Mouse (Mus musculus): ENCODE data around the gene Map3k10.

Map3k10 gene

GRCm38 (mm10) chr7:27609285-27609684, 65.1 kb downstream of the Map3k10 start:
- no peak for DNase-seq (ENCODE audit: inconsistent ontology term)

- DNase-seq (ENCODE audit: inconsistent ontology term) = no peak
Measured at GRCm38 (mm10) chr7:27608130-27608529, 66.3 kb downstream of the Map3k10 start.

DNA sequence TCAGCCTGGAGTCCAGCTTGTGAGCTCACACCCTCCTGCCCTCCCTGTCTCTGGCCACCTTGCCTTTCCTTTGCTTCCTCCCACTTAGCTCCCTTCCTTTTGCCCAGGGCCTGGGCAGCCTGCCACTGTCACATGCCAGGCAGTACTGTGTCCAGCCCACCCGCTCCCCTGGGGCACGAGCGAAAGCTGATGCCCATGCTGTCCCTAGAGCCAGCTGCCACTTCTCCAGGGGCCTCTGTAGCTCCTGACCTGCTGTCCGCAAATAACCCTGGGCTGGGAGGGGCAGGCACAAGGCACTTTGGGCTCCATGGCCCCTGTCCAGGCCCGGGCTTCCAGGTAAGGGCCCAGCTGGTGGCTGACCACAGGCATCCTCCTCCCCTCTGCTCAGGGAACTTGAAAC, 66.8 kb downstream of the Map3k10 start:
- DNase-seq (ENCODE audit: inconsistent ontology term) = peak; percentile 91

DNA sequence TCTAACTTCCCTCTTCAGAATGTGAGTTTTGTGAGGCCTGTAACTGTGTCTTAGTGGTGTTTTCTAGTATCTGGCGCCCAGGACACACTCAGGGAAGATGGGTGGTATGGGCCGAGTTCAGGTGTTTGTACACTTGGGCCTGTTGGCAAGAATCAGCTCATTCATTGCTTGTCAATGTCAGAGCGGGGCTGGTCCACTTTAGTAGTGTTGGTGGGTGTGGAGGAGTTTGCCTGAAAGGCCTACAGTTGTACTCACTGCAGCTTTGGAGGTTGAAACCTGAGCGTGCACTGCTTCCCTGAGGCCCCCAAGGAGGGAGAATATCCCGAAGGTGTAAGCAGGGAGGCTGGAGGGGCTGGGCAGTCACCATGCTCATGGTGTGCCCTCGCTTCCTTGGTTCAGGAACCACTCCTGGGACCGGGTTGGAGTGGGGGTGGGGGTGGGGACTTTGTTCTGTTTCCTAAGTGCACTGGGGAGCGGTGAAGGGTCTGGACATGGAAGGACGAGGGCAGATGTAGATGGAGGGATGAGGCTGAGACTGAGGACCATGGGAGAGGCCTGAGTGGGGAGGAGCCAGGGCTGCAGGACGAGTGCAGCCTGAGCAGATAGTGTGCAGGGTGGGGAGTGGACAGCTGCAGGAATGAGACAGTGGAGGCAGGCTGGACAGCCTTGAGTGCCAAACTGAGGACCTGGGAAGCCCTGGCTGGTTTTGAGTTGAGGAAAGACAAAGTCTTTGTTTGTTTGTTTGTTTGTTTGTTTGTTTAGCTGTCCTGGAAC, 67.7 kb downstream of the Map3k10 start:
- no peak for DNase-seq (ENCODE audit: inconsistent ontology term)
